Mouse (Mus musculus) limb, embryonic 14.5 days (tissue): ENCODE measurements at regions not wholly inside any gene's neighbourhood (a gene's known extent, or its start where the extent isn't known, plus 50 kb on each side); places are given as distances from the start of the nearest gene placed in this dataset.

Source experiments
- ATAC-seq: fragments of 200-750 bp; cut with Nextera tagmentation; 2 replicates; pipeline ENCODE4 v1.8.0; 2017; ENCODE audit warnings: low read depth, moderate number of reproducible peaks, moderate TSS enrichment; ENCODE audit not compliant: low FRiP score
- DNase-seq: peaks from one replicate; pipeline ENCODE4 v3.0.0-alpha.2; 2015; ENCODE audit warnings: low spot score
- H3K27ac ChIP-seq: fragments of 300-500 bp; sonication (generic); replicated peaks from 2 replicates; pipeline ENCODE4 v1.5.1; 2014; ENCODE audit warnings: low read depth, mild to moderate bottlenecking, low read length, moderate library complexity, mixed read lengths
- H3K27me3 ChIP-seq: fragments of 300-500 bp; sonication (generic); 2 replicates; pipeline ENCODE4 v1.6.1; 2014; ENCODE audit warnings: low read length, mixed read lengths; ENCODE audit not compliant: control insufficient read depth, insufficient read depth
- H3K36me3 ChIP-seq: fragments of 300-500 bp; sonication (generic); 2 replicates; pipeline ENCODE4 v1.6.1; 2014; ENCODE audit warnings: mild to moderate bottlenecking, low read length, moderate library complexity, mixed read lengths; ENCODE audit not compliant: control insufficient read depth, insufficient read depth
- H3K4me1 ChIP-seq: fragments of 300-500 bp; sonication (generic); 2 replicates; pipeline ENCODE4 v1.6.1; 2014; ENCODE audit warnings: antibody characterized with exemption, low read length, mixed read lengths; ENCODE audit not compliant: control insufficient read depth, insufficient read depth
- H3K4me2 ChIP-seq: fragments of 300-500 bp; sonication (generic); replicated peaks from 2 replicates; pipeline ENCODE4 v1.6.1; 2014; ENCODE audit warnings: low read depth, mild to moderate bottlenecking, low read length, moderate library complexity; ENCODE audit not compliant: severe bottlenecking
- H3K4me3 ChIP-seq: fragments of 300-500 bp; sonication (generic); replicated peaks from 2 replicates; pipeline ENCODE4 v1.5.1; 2014; ENCODE audit warnings: low read length
- H3K9ac ChIP-seq: fragments of 300-500 bp; sonication (generic); 2 replicates; pipeline ENCODE4 v1.6.1; 2014; ENCODE audit warnings: mild to moderate bottlenecking, low read depth, low read length, moderate library complexity; ENCODE audit not compliant: severe bottlenecking
- H3K9me3 ChIP-seq: fragments of 300-500 bp; sonication (generic); 2 replicates; pipeline ENCODE4 v1.6.1; 2016; ENCODE audit warnings: low read length; ENCODE audit not compliant: control insufficient read depth
- POLR2A ChIP-seq: fragments of 200-500 bp; IDR thresholded peaks from 2 replicates; pipeline ENCODE4 v1.8.0; 2012; ENCODE audit warnings: inconsistent platforms, mild to moderate bottlenecking, moderate library complexity, borderline replicate concordance; ENCODE audit not compliant: insufficient read depth, insufficient read length; ENCODE audit errors: extremely low read depth
- WGBS: fragments of 180-500 bp; shearing (Covaris S2); extraction: QIAGEN DNeasy Blood & Tissue Kit; methylation state at CpG from one replicate; pipeline ENCODE4 v1.1.7; 2014; 5-methylcytosine and 5-hydroxymethylcytosine counted together

DNA sequence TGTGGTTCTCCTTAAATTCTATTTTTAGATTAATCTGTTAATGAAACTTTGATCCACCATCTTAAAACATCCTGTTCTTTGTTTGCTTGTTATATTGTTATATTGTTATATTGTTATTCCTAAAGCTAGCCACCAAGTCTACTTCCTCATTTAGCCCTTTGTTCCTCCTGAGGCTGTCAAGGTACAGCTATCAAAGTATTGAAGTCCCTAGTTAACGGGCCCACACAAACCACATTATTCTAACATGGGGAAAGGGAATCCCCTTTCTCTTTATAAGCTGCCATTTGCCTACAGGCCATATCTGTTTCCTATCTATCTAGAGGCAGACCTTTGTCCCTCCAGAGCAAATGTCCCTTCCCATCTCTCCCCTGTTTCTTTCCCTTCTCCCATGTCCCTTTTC lies 317.0 kb downstream of the Prr30 start:
- DNase-seq (no peak), ATAC-seq (no peak)
- TF ChIP-seq POLR2A, result no peak
- H3K9ac ChIP-seq, result no peak overlapping the region
- H3K4me3 ChIP-seq, result no peak overlapping the region
- H3K27me3 ChIP-seq, result no peaks in the 10 kb centered on the region
- no peaks in the 10 kb centered on the region for H3K36me3 ChIP-seq
- no peak overlapping the region for H3K4me2 ChIP-seq
- no peak overlapping the region for H3K27ac ChIP-seq
- H3K4me1 ChIP-seq, result no peaks in the 10 kb centered on the region
- 87% methylated on average over 1 of the region's 1 CpGs for WGBS
- no peaks in the 10 kb centered on the region for H3K9me3 ChIP-seq

DNA sequence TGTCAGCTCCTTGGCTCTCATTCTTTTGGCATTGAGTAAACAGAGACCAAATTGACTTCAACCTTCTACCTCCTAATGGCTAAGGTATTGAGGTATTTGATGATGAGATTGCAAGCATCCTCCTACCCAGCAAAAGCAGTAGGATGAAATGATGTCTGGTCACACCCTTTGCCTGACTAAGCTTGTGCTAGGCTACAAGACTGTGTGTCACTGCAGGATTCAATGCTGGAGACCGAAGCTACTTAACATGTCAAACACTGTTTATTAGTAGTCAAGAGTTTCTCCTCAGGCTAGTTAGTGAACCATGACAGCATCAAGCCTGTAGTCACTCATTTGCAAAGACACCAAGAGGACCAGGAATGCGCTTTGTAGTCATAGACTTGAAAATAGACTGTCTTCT lies 320.0 kb downstream of the Prr30 start:
- H3K36me3 ChIP-seq, result no peaks in the 10 kb centered on the region
- no peak overlapping the region for H3K9ac ChIP-seq
- no peak for DNase-seq
- no peak for TF ChIP-seq POLR2A
- no peaks in the 10 kb centered on the region for H3K9me3 ChIP-seq
- 78% methylated on average over 2 of the region's 2 CpGs for WGBS
- H3K4me1 ChIP-seq, result no peaks in the 10 kb centered on the region
- no peak overlapping the region for H3K27ac ChIP-seq
- no peaks in the 10 kb centered on the region for H3K27me3 ChIP-seq
- no peak for ATAC-seq
- H3K4me2 ChIP-seq, result no peak overlapping the region
- no peak overlapping the region for H3K4me3 ChIP-seq

DNA sequence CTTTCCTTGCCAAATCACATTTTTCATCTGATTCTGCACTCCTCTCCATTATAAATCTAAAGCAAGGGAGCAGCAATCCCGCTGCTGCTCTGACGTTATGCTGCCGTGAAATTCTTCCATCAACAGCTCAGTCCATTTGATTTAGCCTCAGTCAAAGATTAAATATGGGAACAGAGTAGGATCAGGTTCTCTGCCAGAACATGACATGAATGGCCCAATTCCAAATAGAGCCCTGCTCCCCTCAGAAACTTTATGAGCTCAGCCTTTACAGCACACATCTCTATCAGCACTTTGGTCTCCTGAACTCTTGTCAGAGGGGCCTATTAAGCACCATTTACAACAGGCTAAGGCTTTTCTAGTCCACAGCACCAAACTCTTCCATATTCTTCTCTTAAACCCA lies 332.3 kb downstream of the Prr30 start:
- no peak for TF ChIP-seq POLR2A
- no peaks in the 10 kb centered on the region for H3K9me3 ChIP-seq
- no peak overlapping the region for H3K4me3 ChIP-seq
- H3K4me1 ChIP-seq, result no peaks in the 10 kb centered on the region
- H3K9ac ChIP-seq, result no peak overlapping the region
- WGBS, result 38% methylated on average over 3 of the region's 3 CpGs
- no peaks in the 10 kb centered on the region for H3K27me3 ChIP-seq
- H3K36me3 ChIP-seq, result no peaks in the 10 kb centered on the region
- no peak for ATAC-seq
- no peak overlapping the region for H3K4me2 ChIP-seq
- peak; percentile 77 for DNase-seq
- H3K27ac ChIP-seq, result no peak overlapping the region

DNA sequence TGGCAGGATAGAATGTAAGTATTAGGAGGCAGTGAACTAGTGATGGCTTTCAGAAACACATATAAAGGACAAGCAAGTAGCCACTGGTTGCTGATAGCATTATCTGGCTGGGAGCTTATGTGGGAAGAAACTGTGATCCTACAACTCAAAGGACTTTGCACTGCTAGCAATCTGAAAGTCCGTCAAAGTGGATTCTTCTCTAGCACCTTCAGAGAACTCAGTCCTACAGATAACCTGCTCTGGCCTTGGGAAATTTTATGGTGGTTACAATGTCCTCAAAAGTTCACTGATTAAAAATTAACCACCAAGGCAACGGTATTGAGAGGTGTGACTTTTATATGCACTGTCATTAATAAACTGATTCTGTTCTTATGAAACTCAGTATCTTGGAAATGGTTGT lies 335.3 kb downstream of the Prr30 start:
- DNase-seq (no peak), ATAC-seq (no peak)
- no peak overlapping the region for H3K4me3 ChIP-seq
- no peaks in the 10 kb centered on the region for H3K27me3 ChIP-seq
- TF ChIP-seq POLR2A, result no peak
- H3K27ac ChIP-seq, result no peak overlapping the region
- WGBS, result 64% methylated on average over 2 of the region's 2 CpGs
- no peaks in the 10 kb centered on the region for H3K36me3 ChIP-seq
- no peaks in the 10 kb centered on the region for H3K4me1 ChIP-seq
- H3K9ac ChIP-seq, result no peak overlapping the region
- H3K4me2 ChIP-seq, result no peak overlapping the region
- H3K9me3 ChIP-seq, result no peaks in the 10 kb centered on the region

DNA sequence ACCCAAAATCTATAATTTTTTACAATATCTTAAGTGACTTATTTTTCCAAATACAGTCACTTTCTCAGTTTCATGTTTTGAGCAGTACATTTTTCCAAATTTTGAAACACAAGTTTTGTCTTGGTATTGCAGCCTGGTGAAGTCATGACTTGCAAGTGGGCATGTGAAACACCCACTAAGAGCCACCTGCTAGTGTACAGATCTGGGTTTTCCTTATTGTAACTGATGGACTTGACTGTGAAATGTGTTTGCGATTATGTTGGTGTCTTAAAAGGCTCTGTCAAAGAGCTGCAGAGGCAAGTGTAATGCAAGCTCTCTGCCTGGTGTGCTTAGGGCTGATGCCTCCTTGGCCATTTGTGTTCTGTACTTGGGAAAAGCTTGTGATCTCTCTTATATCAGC lies 336.0 kb downstream of the Prr30 start:
- Histone ChIP-seq H3K27me3 (no peaks in the 10 kb centered on the region), H3K36me3 (no peaks in the 10 kb centered on the region), H3K9me3 (no peaks in the 10 kb centered on the region), H3K4me2 (no peak overlapping the region), H3K4me1 (no peaks in the 10 kb centered on the region), H3K9ac (no peak overlapping the region), H3K27ac (no peak overlapping the region), H3K4me3 (no peak overlapping the region)
- no peak for DNase-seq
- TF ChIP-seq POLR2A, result no peak
- 71% methylated on average over 1 of the region's 1 CpGs for WGBS
- no peak for ATAC-seq

DNA sequence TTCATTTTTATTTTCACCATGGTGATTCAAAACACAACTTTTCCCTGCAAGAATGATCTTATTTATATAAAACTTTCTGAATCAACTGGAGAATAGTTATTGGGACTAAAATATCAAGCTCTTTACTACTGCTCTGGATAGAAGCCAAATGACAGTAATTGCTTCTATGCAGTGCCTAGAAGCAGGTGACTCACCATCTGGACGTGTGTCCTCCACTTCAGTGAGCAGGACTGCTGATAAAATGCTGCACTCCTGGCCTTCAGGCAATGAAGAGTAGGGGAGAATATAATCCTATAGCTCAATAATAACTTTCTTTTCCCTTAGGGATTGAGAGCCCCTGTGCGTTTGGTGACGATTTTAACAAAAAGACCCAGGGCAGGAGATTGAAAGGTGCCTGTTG lies 357.3 kb downstream of the Prr30 start:
- ATAC-seq (no peak), DNase-seq (no peak)
- Histone ChIP-seq H3K27me3 (no peaks in the 10 kb centered on the region), H3K9me3 (no peaks in the 10 kb centered on the region), H3K27ac (no peak overlapping the region), H3K4me1 (no peaks in the 10 kb centered on the region), H3K4me3 (no peak overlapping the region), H3K9ac (no peak overlapping the region), H3K36me3 (no peaks in the 10 kb centered on the region), H3K4me2 (no peak overlapping the region)
- no peak for TF ChIP-seq POLR2A
- WGBS, result 67% methylated on average over 3 of the region's 3 CpGs
